Mouse (Mus musculus): ENCODE results near the gene Espl1.

Espl1 gene

DNA sequence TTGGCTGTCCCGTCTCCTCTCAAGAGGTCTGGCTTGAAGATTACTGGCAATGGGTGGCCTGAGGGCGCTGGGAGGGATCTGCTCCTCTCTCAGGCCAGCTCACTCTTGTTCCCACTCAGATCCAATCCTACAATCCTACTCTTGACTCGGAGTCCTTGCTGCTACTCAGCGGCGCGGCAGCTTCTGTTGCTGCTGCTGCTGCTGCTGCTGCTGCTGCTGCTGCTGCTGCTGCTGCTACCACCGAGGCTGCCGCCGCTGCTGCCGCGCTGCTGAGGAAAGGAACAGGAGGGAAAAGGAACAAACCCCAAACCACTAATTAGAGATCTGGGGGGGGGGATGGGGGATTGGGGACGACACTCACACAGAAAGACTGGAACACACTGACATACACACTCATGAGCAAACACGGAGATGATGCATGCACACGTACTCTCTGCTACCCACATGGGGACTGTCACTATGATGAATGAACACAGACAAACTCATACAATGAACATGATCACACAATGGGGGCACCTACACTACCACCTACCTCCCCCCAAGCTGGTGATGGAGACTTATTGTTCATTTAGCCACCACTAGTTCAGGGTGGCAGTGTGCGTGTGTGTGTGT, 70.8 kb downstream of the Espl1 start, which contains the start of gene Sp7:
Gene Sp7 (minus strand): TSS at position 450 of the 612 bp plus-strand sequence.
- intact Hi-C loops (cut with DNase I), result no loop called here

DNA sequence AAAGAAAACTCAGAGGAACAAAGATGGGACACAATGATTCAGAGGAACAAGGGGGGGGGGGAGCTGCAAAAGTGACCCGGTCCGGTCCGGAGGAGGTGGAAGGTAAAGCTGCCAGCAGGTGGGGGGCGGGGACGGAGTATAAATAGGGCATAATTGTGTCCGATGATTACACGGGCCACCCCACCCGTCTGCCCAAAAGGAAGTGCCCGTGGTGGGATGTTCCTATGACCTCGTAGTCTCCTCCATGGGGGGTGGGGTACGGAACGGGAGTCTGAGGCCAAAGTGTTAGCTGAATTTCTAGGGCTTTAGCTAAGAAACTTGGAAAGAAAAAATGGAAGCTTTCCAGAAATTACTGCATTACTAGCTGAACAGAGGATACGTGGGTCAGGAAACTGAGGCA, 73.9 kb downstream of the Espl1 start:
- intact Hi-C loops (cut with DNase I), result no loop called here

DNA sequence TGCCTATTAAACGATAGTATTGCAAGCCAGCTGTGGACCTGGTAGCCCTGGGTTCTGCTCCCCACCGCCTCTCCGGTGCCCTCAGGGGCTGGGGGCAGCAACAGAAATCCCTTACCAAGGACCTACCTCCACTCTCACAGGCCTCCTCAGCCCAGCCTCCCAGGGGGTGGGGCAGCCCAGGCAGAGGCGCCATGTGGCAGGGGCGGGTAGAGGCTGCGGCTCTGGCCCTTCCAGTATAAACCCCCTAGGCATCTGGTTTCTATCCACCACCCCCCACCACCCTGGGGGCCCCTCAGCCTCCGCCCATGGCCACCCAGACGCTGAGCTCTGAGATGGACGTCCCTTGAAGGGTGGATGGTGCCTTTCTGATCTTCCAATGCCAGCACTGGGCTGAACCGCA, 74.7 kb downstream of the Espl1 start:
- intact Hi-C loops (cut with DNase I), result no loop called here

All from adrenal gland (tissue).